Mouse (Mus musculus): ENCODE measurements around the gene Slc35e2. TPM values are rescaled to one million over a fixed set of nuclear protein-coding genes. Genes with fewer than 3 reads are reported as not detected.
A peak's percentile ranks its signal among the peaks of the same experiment; 100 is the strongest.

Slc35e2 gene
- polyA plus RNA-seq, 1 experiment from 2014 or later, result 5.6 TPM

GRCm38 (mm10) chr4:155651553-155652269 is 50.5 kb downstream of the Slc35e2 start:
- ATAC-seq (no peak), DNase-seq (no peak)
- Histone ChIP-seq H3K27me3 (ENCODE audit: insufficient read depth, low read length) (peaks cover 45% of the 10 kb centered on the region), H3K4me2 (ENCODE audit: low read depth, low read length) (no peak overlapping the region), H3K9me3 (ENCODE audit: low read length) (no peaks in the 10 kb centered on the region), H3K9ac (replicated peaks) (no peak overlapping the region), H3K36me3 (replicated peaks; ENCODE audit: insufficient read depth, low read length) (peaks cover 37% of the 10 kb centered on the region), H3K4me3 (ENCODE audit: low read depth, low read length) (no peak overlapping the region), H3K4me1 (ENCODE audit: insufficient read depth) (peaks cover 19% of the 10 kb centered on the region), H3K27ac (ENCODE audit: low read depth) (no peak overlapping the region; the same call in 1 of the 2 replicates)
- WGBS (ENCODE audit: insufficient replicate concordance), result 63% methylated on average over 15 of the region's 15 CpGs
- TF ChIP-seq CTCF (IDR thresholded peaks at IDR 0.05; ENCODE audit: low read depth) (no peak), EP300 (IDR thresholded peaks at IDR 0.05; ENCODE audit: low read depth) (no peak)

GRCm38 (mm10) chr4:155652283-155653085 is 51.3 kb downstream of the Slc35e2 start:
- no peak for TF ChIP-seq CTCF (IDR thresholded peaks at IDR 0.05; ENCODE audit: low read depth)
- no peak for TF ChIP-seq EP300 (IDR thresholded peaks at IDR 0.05; ENCODE audit: low read depth)
- Histone ChIP-seq H3K36me3 (replicated peaks; ENCODE audit: insufficient read depth, low read length) (peaks cover 32% of the 10 kb centered on the region), H3K27me3 (ENCODE audit: insufficient read depth, low read length) (peaks cover 45% of the 10 kb centered on the region), H3K9me3 (ENCODE audit: low read length) (no peaks in the 10 kb centered on the region), H3K4me3 (ENCODE audit: low read depth, low read length) (peak overlapping the region; percentile 30), H3K4me2 (ENCODE audit: low read depth, low read length) (peak overlapping the region; percentile 54), H3K4me1 (ENCODE audit: insufficient read depth) (peaks cover 19% of the 10 kb centered on the region), H3K9ac (replicated peaks) (peak overlapping the region; percentile 47; the same call in 1 of the 2 replicates), H3K27ac (ENCODE audit: low read depth) (no peak overlapping the region; the same call in 1 of the 2 replicates)
- DNase-seq (no peak), ATAC-seq (no peak)
- WGBS (ENCODE audit: insufficient replicate concordance), result 26% methylated on average over 36 of the region's 36 CpGs

- ATAC-seq, result no peak
- Histone ChIP-seq H3K27ac (ENCODE audit: low read depth) (peak within 1 kb of the TSS; percentile 12; the same call in 1 of the 2 replicates), H3K36me3 (replicated peaks; ENCODE audit: insufficient read depth, low read length) (peaks cover 27% of the 10 kb centered on the region), H3K9ac (replicated peaks) (peak within 1 kb of the TSS; percentile 47; the same call in 1 of the 2 replicates), H3K9me3 (ENCODE audit: low read length) (no peaks in the 10 kb centered on the region), H3K4me3 (ENCODE audit: low read depth, low read length) (peak within 1 kb of the TSS; percentile 30), H3K4me2 (ENCODE audit: low read depth, low read length) (peak within 1 kb of the TSS; percentile 54), H3K27me3 (ENCODE audit: insufficient read depth, low read length) (peaks cover 45% of the 10 kb centered on the region), H3K4me1 (ENCODE audit: insufficient read depth) (peaks cover 19% of the 10 kb centered on the region)
- TF ChIP-seq CTCF (IDR thresholded peaks at IDR 0.05; ENCODE audit: low read depth) (peak; percentile 11; the same call in 1 of the 2 replicates), EP300 (IDR thresholded peaks at IDR 0.05; ENCODE audit: low read depth) (no peak)
- DNase-seq, result no peak
- WGBS (ENCODE audit: insufficient replicate concordance), result under 1% methylated on average over 32 of the region's 33 CpGs
Observed at GRCm38 (mm10) chr4:155653086-155653450, 51.9 kb downstream of the Slc35e2 start, which contains the start of gene Mmp23. Gene Mmp23, minus strand, starts transcription at chr4:155653384.

GRCm38 (mm10) chr4:155653451-155654182 is 52.4 kb downstream of the Slc35e2 start:
- Histone ChIP-seq H3K4me3 (ENCODE audit: low read depth, low read length) (peak overlapping the region; percentile 30), H3K36me3 (replicated peaks; ENCODE audit: insufficient read depth, low read length) (peaks cover 21% of the 10 kb centered on the region), H3K4me2 (ENCODE audit: low read depth, low read length) (peak overlapping the region; percentile 54), H3K9me3 (ENCODE audit: low read length) (no peaks in the 10 kb centered on the region), H3K9ac (replicated peaks) (no peak overlapping the region), H3K4me1 (ENCODE audit: insufficient read depth) (peaks cover 19% of the 10 kb centered on the region), H3K27ac (ENCODE audit: low read depth) (0 out of 2 replicates have a peak overlapping the region, but pooled peaks have one; percentile 12), H3K27me3 (ENCODE audit: insufficient read depth, low read length) (peaks cover 45% of the 10 kb centered on the region)
- TF ChIP-seq CTCF (IDR thresholded peaks at IDR 0.05; ENCODE audit: low read depth) (peak; percentile 25), EP300 (IDR thresholded peaks at IDR 0.05; ENCODE audit: low read depth) (no peak)
- DNase-seq (no peak), ATAC-seq (no peak)
- 3% methylated on average over 30 of the region's 31 CpGs for WGBS (ENCODE audit: insufficient replicate concordance)

GRCm38 (mm10) chr4:155654183-155654455 is 52.9 kb downstream of the Slc35e2 start:
- DNase-seq, result no peak
- H3K36me3 ChIP-seq (replicated peaks; ENCODE audit: insufficient read depth, low read length), result peaks cover 16% of the 10 kb centered on the region
- ATAC-seq, result no peak
- TF ChIP-seq CTCF (IDR thresholded peaks at IDR 0.05; ENCODE audit: low read depth) (no peak), EP300 (IDR thresholded peaks at IDR 0.05; ENCODE audit: low read depth) (no peak)
- H3K9me3 ChIP-seq (ENCODE audit: low read length), result no peaks in the 10 kb centered on the region
- H3K9ac ChIP-seq (replicated peaks), result no peak overlapping the region
- peaks cover 19% of the 10 kb centered on the region for H3K4me1 ChIP-seq (ENCODE audit: insufficient read depth)
- 5% methylated on average over 6 of the region's 6 CpGs for WGBS (ENCODE audit: insufficient replicate concordance)
- peak overlapping the region; percentile 54 for H3K4me2 ChIP-seq (ENCODE audit: low read depth, low read length)
- H3K4me3 ChIP-seq (ENCODE audit: low read depth, low read length), result peak overlapping the region; percentile 27
- H3K27me3 ChIP-seq (ENCODE audit: insufficient read depth, low read length), result peaks cover 45% of the 10 kb centered on the region
- H3K27ac ChIP-seq (ENCODE audit: low read depth), result no peak overlapping the region

Measured in liver, postnatal 0 days (tissue).